Mouse (Mus musculus) CD4-positive, CD25-positive, alpha-beta regulatory T cell, adult 2 months (primary cell): Measurements from ENCODE around the gene Rsl24d1.
A peak's percentile ranks its signal among the peaks of the same experiment; 100 is the strongest.
"Not testable (repeated sequence)": the region's sequence is repeated elsewhere in the genome, so short reads cannot be mapped to it uniquely, and the experiment has no call there.

Source experiments
- DNase-seq: peaks from one replicate; pipeline ENCODE4 v3.0.0-alpha.2; 2012; ENCODE audit warnings: low read depth, low spot score

Gene Rsl24d1

DNA sequence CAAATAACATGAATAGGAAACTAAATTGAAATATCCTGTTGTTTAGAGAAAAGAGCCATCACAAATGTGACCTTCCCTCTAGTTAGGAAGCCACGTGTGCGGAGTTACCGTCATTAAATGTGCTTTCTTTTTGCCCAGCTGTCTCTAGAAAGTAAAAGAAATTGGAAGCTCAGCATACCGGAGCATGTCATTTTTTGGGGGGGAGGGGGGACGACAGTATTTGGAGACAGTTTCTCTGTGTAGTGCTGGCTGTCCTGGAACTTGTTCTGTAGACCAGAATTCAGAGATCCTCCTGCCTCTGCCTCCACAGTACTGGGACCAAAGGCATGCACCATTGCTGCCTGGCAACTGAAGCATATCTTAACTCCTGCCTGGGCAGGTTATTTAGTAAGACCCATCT lies 11.7 kb upstream of the Rsl24d1 start, which contains the start of gene Khdc3:
Khdc3 (plus strand) TSS at position 301 of the 400 bp plus-strand sequence.
- DNase-seq, result no peak

DNA sequence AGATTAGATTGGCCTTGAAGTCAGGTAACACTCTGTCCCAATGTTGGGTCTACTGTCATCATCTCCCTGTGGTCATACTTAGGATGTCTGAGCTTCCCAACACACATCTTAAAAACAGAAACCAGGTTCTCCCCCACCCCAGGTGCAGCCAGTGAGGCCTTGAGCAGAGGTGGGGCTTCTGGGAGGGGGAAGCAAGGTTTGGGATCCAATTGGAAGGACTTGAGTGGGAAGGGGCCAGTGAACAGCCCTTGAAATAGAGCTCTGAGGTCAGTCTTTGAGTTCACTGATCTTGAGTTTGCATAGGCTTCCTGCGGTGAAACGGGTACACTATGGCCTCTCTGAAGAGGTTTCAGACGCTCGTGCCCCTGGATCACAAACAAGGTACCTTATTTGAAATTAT lies 11.0 kb upstream of the Rsl24d1 start, which contains the start of gene Gm20509:
Gm20509 (plus strand) TSS at position 290 of the 400 bp plus-strand sequence.
- no peak for DNase-seq

DNA sequence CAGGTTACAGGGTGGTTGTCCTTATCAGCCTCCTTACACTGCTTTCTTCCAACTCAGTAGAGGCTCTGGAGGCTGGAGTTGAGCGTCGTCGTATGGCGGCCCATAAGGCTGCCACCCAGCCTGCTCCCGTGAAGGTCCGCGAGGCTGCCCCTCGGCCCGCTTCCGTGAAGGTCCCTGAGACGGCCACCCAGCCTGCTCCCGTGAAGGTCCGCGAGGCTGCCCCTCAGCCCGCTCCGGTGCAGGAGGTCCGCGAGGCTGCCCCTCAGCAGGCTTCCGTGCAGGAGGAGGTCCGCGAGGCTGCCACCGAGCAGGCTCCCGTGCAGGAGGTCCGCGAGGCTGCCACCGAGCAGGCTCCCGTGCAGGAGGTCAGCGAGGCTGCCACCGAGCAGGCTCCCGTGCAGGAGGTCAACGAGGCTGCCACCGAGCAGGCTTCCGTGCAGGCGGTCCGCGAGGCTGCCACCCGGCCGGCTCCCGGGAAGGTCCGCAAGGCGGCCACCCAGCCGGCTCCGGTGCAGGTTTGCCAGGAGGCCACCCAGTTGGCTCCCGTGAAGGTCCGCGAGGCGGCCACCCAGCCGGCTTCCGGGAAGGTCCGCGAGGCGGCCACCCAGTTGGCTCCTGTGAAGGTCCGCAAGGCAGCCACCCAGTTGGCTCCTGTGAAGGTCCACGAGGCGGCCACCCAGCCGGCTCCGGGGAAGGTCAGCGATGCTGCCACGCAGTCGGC lies 9.9 kb upstream of the Rsl24d1 start:
- no peak for DNase-seq

GRCm38 (mm10) chr9:73103880-73104198 lies 9.4 kb upstream of the Rsl24d1 start:
- DNase-seq, result no peak

- no peak for DNase-seq
These were observed 8.1 kb upstream of the Rsl24d1 start for GRCm38 (mm10) chr9:73105141-73105540.

DNA sequence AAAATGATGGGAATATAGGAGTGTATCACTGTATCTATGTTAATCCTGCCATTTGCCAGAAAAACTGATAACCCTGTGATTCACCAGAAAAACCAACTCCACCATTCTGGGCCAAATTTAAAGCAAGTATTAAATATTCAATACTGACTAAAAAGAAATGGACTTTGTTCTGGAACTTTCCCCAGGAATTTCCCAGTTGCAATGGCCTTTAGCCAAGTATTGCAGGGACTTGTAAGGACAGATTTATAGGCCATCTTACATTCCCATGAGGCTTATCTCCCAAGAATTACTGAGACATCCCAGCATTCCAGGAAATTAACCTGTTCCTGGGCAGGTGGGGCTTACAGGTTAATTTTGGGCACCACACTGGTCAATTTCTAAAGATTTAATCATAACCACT lies 7.5 kb upstream of the Rsl24d1 start:
- no peak for DNase-seq

GRCm38 (mm10) chr9:73116704-73117103 lies 3.5 kb downstream of the Rsl24d1 start:
- not testable (repeated sequence) for DNase-seq

DNA sequence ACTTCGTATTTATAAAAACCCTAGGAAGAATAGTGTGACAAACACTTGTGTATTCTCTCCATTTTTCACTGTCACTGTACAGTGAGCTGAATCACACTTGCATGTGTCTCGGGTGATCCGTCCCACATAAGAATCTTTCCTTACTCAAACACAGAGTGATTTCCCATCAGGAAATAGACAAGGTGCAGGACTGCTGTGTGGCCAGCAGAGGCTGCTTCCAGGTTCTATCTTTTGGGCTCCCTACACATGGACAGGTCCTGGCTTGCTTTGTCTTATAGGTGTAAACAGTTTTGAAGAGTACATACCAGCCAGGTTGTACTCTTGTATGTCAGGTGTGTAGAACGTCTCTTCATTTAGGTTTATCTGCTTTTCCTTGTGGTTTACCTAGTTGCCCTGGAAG lies 4.8 kb downstream of the Rsl24d1 start:
- no peak for DNase-seq

DNA sequence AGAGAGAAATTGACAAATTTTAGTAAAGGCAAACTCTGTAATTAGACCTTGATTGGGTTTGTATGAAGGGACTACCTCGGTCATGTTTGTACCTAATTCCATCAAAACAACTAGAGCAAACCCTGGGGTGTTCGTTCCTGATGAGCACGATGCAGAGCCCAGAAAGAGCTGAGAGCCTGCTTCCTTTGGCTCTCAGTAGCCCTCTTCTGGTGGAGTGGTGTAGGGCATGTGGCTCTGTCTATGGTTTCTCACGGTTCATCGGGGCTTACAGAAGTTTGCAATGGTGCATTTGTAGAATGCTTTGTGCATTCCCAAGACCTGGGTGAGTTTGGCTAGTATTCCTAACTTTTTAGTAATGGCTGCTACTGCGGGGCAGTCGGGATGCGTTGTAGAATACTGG lies 8.5 kb downstream of the Rsl24d1 start:
- DNase-seq, result peak; percentile 57

DNA sequence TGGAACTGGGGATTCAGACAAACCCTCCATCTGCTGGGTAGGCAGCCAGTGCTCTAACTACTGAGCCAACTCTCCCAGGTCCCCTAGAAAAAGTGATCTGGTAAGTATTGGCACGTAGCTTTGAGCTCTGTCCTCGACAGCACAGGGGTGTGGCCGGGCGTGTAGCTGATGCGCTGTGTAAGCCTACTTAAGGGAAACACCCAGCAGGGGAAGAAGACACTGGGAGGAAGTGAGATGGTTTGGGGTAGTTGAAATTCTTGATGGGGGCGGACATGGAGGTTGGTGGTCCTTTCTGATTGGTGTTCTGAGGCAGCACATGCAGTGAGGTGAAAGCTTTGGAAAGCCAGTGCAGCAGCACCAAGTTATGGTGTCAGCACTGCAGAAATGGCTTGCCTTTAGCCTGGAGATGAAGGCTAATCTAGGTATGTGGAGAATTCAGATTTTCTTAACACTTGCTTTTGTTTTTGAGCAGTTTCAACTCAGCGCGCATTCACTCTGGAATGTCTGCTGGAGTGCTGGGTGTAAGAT lies 11.9 kb downstream of the Rsl24d1 start:
- DNase-seq, result no peak

GRCm38 (mm10) chr9:73127457-73127856 lies 14.2 kb downstream of the Rsl24d1 start:
- DNase-seq, result no peak

DNA sequence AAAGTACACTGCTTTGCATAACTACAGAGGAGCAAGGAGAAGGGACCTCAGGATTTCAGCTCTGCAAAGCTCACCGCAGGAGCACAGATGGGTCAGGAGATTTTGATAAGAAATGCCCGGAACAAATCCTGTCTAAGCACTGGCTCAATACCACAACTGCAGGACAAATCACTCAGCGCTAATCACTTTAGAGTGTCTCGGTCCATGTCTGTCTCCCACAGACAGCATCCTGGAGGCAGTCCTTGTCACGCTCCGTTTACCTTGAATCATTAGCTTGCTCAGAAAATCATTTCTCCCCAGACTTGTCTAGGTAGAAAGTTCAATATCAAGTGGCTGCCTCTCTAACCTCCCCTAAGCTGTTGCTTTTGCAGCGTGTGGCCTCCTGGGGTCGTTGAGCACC lies 16.6 kb downstream of the Rsl24d1 start:
- DNase-seq, result no peak

- DNase-seq, result no peak
These were observed 17.3 kb downstream of the Rsl24d1 start for GRCm38 (mm10) chr9:73130529-73130928.

GRCm38 (mm10) chr9:73137341-73137886 lies 24.2 kb downstream of the Rsl24d1 start:
- no peak for DNase-seq

- DNase-seq, result no peak
These were observed 41.1 kb downstream of the Rsl24d1 start for GRCm38 (mm10) chr9:73154347-73154746.

- DNase-seq, result no peak
These were observed 44.7 kb downstream of the Rsl24d1 start for GRCm38 (mm10) chr9:73157968-73158367.

GRCm38 (mm10) chr9:73159265-73159664 lies 46.0 kb downstream of the Rsl24d1 start:
- DNase-seq, result peak; percentile 48

DNA sequence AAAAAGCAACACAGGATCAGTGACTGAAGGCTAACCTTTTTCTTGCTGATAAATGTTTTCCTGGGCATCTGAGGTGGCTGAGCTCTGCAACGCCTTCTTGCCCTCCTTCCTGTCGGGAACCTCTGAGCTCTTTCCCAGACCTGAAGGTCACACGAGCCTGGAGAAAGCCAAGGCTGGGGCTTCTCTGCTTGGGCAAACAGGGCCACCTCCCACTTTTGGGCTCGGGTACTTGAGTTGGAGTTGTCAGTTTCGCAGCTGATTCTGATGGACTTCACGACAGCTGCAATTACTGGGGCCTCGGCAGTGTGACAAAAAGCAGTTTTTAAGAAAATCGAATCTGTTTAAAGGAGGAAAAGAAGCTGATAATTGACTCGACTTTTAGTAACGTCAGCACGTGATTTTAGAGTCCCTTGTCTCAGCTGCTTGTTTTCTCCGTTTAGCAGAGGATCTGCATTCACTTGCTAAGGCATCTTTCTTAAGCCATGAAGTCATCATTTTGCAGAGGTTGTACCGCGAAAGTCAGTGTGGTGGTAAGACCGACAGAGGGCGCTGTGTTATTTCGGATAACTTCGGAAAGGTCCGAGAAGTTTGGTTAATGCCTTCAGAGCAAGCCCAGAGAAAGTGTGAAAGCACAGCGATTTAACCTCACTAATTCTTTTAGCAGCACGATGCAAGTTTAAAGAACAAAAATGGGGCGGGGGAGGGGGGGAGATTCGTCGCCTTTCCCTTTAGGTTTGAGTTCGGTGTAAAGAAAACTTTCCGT lies 49.5 kb downstream of the Rsl24d1 start:
- peak; percentile 76 for DNase-seq

DNA sequence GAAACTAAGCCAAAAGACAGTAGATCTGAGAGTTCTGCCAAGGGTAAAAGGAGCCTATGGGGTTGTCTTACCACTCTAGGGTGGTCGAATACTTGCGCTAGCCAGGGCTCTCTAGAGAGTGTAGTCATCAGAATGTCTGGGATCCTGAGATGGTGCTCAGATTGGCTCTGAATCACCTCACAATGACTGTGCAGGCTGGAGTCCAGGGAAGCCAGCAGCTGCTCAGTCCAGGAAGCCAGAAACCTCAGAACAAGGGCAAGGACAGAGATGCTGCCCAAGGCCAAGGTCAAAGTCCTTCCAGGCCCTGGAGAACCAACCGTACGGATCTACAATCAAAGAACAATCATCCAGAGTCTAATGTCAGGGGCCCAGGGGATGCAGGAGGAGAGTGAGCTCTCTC lies 52.4 kb downstream of the Rsl24d1 start:
- DNase-seq, result no peak
